Mouse (Mus musculus): ENCODE measurements around the gene Ube2r2. TPM values are rescaled to one million over a fixed set of nuclear protein-coding genes. Genes with fewer than 3 reads are reported as not detected.

Ube2r2 gene
- total RNA-seq, 2 experiments from 2014 or later, result 84.1 to 87.1 TPM

Other genes starting within 250 kb of the Ube2r2 start
- gene Spink4, start 215.7 kb upstream of the Ube2r2 start, total RNA-seq (2021), result not detected
- 100 to 1,000 TPM; 172 to 178 TPM for gene Bag1, start 187.4 kb upstream of the Ube2r2 start, total RNA-seq (2021)
- 10 to 100 TPM; 81.2 to 83.2 TPM for gene Chmp5, start 187.3 kb upstream of the Ube2r2 start, total RNA-seq (2021)
- gene Nfx1, start 164.8 kb upstream of the Ube2r2 start, total RNA-seq (2021), result 10 to 100 TPM; 67.2 to 71.4 TPM
- gene Aqp7, start 87.6 kb upstream of the Ube2r2 start, total RNA-seq (2021), result not detected
- not detected for gene Aqp3, start 37.6 kb upstream of the Ube2r2 start, total RNA-seq (2021)
- gene Nol6, start 11.3 kb upstream of the Ube2r2 start, total RNA-seq (2021), result 10 to 100 TPM; 80.2 to 89.6 TPM
- gene Ubap2, start 139.4 kb downstream of the Ube2r2 start, total RNA-seq (2021), result 10 to 100 TPM; 36.6 to 46.2 TPM
- gene Dcaf12, start 179.1 kb downstream of the Ube2r2 start, total RNA-seq (2021), result 10 to 100 TPM; 46.1 to 48.0 TPM
- gene Ubap1, start 213.3 kb downstream of the Ube2r2 start, total RNA-seq (2021), result 10 to 100 TPM; 47.5 to 48.4 TPM

Data from left cerebral cortex, postnatal 25 days (tissue).